Mouse (Mus musculus) gastrocnemius, adult 2 months (tissue): ENCODE measurements around the gene Raver2. TPM values are rescaled to one million over a fixed set of nuclear protein-coding genes. Genes with fewer than 3 reads are reported as not detected.
"Not testable (repeated sequence)": the region's sequence is repeated elsewhere in the genome, so short reads cannot be mapped to it uniquely, and the experiment has no call there.

Experiments
- DNase-seq: peaks from one replicate; pipeline ENCODE4 v3.0.0; 2022
- H3K27ac ChIP-seq: fragments of 200-600 bp; 2 replicates; pipeline ENCODE4 v1.8.1; 2022; ENCODE audit warnings: mild to moderate bottlenecking
- H3K4me3 ChIP-seq: fragments of 200-600 bp; 2 replicates; pipeline ENCODE4 v1.8.1; 2022; ENCODE audit warnings: mild to moderate bottlenecking, moderate library complexity
- CTCF ChIP-seq: fragments of 200-600 bp; IDR thresholded peaks from 2 replicates; pipeline ENCODE4 v1.8.1; 2022; ENCODE audit warnings: antibody characterized with exemption, mild to moderate bottlenecking, moderate library complexity
- intact Hi-C: fragments of 180-260 bp; cut with DNase I; formaldehyde crosslinking; loops from one replicate; pipeline ENCODE4 v1.15.1; 2025
- total RNA-seq, 2 experiments: library from RNA; stranded (reverse); gene quantifications; 2 replicates each; pipeline ENCODE4 v1.2.3; 2021

Gene Raver2
- total RNA-seq, 2 experiments from 2014 or later = 1.6 to 6.7 TPM

DNA sequence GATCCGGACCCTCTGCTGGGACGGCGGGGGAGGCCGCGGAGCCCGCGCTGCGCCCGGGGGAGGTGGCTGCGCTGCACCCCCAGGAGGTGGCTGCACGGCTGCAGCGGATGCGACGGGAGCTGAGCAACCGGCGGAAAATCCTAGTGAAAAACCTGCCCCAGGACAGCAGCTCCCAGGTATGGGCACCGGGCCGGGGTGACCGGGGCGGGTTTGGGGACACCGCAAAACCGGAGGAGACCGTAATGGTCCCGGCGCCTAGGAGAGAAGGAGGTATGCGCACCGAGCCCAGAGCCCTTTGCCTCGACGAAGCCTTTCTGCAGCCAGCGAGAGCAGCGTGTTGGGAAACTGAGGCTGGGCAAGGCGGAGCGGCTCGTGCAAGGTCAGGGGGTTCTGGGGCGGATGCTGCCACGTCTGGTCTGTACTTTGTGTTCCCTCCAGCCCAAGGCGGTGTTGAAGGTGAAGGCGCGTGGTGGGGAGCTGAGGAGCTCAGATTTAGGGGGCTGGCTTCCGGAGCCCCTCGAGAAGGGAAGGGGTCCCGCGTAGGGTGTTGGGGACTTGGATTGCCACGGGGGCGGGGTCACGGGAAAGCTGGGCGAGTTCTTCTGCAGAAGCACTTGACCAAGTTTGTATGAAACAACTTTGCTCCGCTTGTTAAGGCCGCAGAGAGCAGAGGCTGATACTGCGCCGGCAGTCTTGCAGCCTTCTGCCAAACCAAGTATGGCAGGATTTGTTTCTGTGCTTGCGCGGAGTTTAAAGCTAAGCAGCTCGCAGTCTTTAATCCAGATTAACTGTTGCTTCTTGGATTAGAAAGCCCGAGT is 580 bp downstream of the Raver2 start:
- H3K4me3 ChIP-seq = peak overlapping the region; percentile 83
- peak; percentile 31 for DNase-seq
- intact Hi-C loops = no loop called here
- no peak for TF ChIP-seq CTCF
- peak overlapping the region; percentile 66 for H3K27ac ChIP-seq

DNA sequence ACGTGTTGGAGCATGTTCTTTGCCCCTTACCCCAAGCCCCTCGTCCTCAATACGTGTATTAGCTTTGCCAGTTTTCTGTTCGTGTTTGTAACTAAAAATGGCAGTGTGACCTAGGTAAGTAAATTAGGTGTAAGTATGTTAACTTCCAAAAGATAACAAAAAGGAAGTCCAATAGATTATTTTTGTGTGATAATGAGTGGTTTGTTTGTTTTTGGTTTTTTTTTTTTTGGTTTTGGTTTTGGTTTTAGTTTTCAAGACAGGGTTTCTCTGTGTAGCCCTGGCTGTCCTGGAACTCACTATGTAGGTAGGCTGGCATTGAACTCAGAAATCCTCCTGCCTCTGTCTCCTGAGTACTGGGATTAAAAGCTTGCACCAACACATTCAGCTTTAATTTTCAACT is 2.8 kb downstream of the Raver2 start:
- Histone ChIP-seq H3K27ac (no peak overlapping the region), H3K4me3 (no peak overlapping the region)
- intact Hi-C loops = no loop called here
- no peak for TF ChIP-seq CTCF
- no peak for DNase-seq

DNA sequence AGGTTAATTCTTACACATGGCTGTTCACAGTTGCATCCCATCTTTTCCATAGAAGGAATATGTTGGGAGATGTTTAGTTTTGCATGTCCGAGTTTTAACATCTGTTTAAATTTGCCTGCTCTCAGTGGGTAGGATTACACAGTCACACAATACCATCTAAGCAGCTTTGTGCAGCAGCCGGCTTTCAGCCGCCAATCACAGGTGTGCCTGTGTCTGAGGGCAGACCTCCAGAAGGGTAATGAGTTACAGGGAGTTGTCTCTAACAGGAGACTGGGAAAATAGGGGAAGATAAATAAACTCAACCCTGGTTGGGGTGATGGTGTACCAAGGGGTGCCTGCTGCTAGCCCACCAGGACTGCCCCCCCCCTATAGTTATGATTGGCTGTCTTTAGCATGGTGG is 7.6 kb downstream of the Raver2 start:
- no peak for DNase-seq
- TF ChIP-seq CTCF = no peak
- no peak overlapping the region for H3K27ac ChIP-seq
- H3K4me3 ChIP-seq = no peak overlapping the region
- intact Hi-C loops = no loop called here

DNA sequence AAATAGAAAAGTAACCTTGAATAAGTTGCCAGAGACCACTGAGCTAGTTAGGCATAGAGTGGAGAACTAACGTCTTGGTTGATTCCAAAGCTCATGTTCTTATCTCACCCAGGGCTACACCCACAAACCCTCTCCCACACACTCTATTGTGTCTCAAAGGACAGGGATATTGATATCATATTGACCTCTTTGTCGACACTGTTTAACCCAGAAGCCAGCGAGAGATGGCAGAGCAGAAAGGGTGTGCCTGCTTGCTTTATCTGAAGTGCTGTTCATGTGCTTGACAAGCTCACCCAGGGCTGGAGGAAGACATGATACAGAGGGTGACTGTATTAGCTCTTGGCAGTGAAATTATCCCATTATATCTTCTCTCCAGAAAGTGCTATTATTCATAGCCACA is 11.2 kb downstream of the Raver2 start:
- Histone ChIP-seq H3K27ac (no peak overlapping the region), H3K4me3 (no peak overlapping the region)
- no peak for TF ChIP-seq CTCF
- DNase-seq = no peak
- intact Hi-C loops = no loop called here

DNA sequence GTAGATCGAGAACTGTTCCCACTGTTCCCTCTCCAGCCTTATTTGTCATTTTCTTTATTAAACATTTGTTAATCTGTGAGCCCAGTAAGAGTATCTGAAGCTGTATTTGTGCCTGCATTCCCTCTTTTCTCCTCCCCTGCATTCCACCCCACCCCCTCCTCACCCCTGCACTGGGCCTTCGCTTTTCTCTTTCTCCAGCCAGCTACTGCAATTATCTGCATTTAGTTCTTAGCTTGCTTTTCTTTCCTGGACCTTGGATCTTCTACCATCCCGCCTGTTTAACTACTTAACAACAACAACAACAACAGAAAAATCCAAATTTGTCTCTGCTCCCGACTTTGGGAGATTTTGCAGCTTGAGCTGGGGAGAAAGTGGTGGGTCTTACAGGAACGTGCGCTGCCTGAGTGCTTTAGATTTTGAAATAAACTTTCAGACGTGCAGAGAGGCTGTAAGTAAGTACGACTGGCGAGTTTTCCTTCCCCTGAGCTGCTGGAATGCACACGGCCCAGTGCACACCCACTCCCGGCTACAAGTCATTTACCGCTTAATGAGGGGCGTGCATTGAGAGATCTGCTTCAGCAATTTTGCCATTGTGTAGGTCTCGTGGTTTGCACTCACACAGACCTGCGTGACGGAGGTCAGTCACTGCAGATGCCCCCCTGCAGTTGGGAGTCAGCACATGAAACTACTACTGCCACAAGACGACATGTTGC is 13.5 kb downstream of the Raver2 start:
- DNase-seq = no peak
- H3K27ac ChIP-seq = no peak overlapping the region
- no peak for TF ChIP-seq CTCF
- intact Hi-C loops = no loop called here
- no peak overlapping the region for H3K4me3 ChIP-seq

DNA sequence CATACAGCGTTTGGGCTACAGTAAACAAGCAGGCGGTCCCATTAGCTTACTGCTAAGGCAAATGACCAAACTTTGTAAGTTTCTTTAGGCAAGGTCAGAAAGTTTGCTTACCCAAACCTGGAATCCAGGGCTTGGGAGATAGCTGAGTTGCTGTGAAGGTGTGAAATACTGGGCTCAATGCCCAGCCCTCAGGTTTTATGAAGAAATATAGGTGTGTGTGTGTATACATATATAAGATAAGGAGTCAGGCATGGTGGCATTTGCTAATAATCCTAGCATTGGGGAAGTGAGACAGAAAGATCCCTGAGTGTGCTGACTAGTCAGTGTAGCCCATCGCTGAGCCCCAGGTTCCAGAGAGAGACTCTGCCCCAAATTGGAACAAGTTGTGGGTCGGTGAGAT is 16.1 kb downstream of the Raver2 start:
- Histone ChIP-seq H3K4me3 (no peak overlapping the region), H3K27ac (0 out of 2 replicates have a peak overlapping the region, but pooled peaks have one; percentile 24)
- no peak for TF ChIP-seq CTCF
- intact Hi-C loops = no loop called here
- no peak for DNase-seq

DNA sequence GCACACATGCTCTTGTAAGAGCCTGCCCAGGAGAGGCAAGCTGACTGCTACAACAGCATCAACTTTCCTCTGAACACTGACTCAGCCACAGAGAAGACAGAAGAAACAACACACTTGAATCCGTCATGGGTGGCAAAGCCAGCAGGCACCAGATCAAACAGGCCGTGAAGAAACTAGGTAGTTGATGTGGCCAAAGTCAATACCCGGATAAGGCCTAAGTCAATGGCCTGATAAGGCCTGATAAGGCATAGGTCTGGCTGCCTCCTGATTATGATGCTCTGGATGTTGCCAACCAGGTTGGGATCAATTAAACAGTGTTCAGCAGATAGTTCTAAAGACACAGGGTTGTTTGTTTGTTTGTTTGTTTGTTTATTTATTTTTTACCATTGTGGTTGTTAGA is 17.3 kb downstream of the Raver2 start:
- no peak for TF ChIP-seq CTCF
- no peak overlapping the region for H3K4me3 ChIP-seq
- no peak for DNase-seq
- H3K27ac ChIP-seq = no peak overlapping the region
- intact Hi-C loops = no loop called here

DNA sequence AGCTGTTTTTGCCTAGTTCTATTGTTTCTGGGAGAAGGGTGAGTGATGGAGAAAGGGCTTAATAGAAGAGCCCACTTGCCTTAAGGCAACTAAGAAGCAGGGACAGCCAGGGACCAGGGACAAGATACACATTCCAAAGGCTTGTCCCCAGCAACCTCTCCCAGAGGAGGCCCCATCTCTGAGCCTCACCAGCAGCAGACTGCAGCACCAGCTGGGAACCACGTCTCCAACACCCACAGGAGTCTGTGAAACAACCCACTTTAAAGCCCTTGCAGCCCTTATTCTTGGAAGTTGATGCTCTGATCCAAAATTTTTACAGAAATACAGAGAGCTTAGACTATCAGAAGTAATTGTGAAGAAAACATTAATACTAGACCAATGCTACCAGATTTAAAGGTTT is 18.9 kb downstream of the Raver2 start:
- no peak overlapping the region for H3K27ac ChIP-seq
- H3K4me3 ChIP-seq = no peak overlapping the region
- DNase-seq = no peak
- no peak for TF ChIP-seq CTCF
- intact Hi-C loops = no loop called here

DNA sequence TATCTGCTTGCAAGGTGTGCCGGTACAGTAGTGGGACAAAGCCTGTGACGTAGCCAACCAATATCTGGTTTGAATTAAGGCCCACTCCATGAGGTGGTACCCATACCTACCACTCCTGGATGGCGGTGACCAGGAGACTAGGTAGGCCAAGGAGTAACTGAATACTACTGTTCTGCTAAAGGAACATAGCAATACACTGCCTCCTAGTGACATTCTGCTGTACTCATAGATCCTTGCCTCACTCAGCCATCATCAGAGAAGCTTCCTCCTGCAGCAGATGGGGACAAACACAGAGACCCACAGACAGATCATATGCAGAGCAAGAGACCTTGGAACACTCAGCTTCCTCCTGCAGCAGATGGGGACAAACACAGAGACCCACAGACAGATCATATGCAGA is 21.8 kb downstream of the Raver2 start:
- H3K27ac ChIP-seq, DNase-seq, intact Hi-C loops, H3K4me3 ChIP-seq: not testable (repeated sequence)

DNA sequence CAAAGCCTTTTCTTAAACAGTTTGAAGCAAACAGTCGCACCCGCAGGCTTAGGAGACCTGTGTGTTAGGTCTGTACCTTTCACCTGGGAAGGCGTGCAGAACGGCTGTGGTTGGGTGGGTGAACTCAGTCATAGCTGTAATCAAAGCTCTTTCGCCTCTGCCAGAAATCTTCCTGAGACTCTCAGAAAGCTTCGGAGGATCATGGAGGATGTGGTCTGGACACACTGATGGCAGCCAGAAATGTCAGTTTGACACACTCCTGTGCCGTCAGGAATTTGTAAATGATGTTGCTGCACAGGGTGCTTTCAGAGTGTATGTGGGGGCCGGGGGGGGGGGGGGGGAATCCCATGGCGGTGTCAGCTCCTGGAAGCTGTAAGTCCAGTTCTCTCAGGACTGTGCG is 24.5 kb downstream of the Raver2 start:
- intact Hi-C loops = no loop called here
- no peak overlapping the region for H3K27ac ChIP-seq
- no peak for DNase-seq
- TF ChIP-seq CTCF = no peak
- H3K4me3 ChIP-seq = no peak overlapping the region

DNA sequence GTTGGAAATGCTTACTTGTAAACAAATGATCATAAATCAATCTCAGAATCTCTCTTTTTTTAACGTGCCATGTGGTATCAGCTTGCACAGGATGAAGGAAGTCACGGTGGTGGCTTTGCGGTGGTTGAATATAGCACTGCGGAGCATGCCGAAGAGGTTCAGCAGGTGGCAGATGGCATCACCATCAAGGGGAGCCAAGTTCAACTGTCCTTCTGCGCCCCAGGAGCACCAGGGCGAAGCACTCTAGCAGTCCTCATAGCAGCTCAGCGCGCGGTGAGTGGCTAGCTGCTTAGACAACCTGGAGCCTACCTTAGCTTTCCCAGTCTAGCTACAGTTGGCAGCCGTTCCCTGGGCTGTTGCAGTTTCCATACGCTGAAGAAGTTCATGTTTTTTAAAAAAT is 38.3 kb downstream of the Raver2 start:
- intact Hi-C loops = no loop called here
- TF ChIP-seq CTCF = no peak
- peak; percentile 24 for DNase-seq
- no peak overlapping the region; the same call in 1 of the 2 replicates for H3K27ac ChIP-seq
- no peak overlapping the region for H3K4me3 ChIP-seq

DNA sequence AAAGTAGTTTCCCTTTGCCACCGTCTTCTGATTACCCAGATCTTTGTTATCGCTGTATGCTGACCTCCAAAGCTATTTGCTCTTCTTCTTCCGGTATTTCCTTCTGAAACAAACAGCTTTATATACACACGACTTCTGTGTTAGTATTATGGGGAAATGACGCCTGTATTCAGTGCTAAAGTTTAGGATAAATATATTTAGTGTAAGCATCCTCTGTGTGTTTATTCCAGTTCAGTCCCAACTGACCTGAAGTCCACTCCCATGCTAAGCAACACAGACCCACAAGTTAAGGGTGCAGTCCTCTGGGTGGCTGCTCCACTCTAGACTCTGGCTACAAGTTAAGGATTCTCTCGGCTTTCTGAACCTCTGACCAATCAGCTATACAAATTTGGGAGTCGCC is 52.2 kb downstream of the Raver2 start:
- intact Hi-C loops = no loop called here
- no peak for TF ChIP-seq CTCF
- H3K4me3 ChIP-seq = no peak overlapping the region
- no peak overlapping the region for H3K27ac ChIP-seq
- no peak for DNase-seq

DNA sequence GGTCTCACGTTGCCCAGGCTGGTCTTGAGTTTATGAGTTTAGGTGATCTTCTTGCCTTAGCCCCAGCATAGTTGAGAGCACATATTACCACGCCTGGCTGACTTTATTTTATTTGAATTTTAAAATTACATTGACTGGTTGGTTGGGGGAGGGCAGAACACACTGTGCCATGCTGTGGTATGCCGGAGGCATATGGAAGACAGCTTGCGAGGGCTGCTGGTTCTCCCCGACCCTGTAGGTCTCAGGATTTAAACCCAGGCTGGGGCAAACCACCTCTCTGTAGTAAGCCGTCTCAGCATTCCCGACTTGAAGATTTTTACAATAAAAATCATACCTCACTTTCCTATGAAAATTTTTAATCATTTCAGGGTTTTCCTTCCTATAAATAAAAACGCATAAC is 66.2 kb downstream of the Raver2 start:
- intact Hi-C loops = no loop called here
- Histone ChIP-seq H3K27ac (no peak overlapping the region), H3K4me3 (no peak overlapping the region)
- no peak for TF ChIP-seq CTCF
- no peak for DNase-seq

DNA sequence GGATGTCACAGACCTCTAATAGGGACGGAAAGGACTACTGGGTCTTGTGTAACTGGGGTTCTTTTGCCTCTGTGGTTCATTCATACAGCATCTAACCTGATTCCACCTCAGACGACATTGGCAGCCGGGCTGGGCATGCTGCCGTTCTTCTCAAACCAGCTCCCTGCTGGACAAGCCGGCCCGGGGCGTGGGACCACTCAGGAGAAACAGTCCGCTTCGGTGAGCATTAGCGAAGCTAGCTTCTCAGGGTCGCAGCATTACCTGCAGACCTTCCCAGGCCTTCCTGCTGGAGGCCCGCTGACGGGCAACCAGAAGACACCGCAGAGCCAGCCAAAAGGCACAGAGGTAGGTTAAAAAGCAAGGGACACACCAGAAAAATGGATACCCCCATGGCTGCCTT is 67.1 kb downstream of the Raver2 start:
- Histone ChIP-seq H3K4me3 (no peak overlapping the region), H3K27ac (no peak overlapping the region)
- TF ChIP-seq CTCF = no peak
- DNase-seq = no peak
- intact Hi-C loops = no loop called here
